Mouse (Mus musculus) layer of hippocampus, adult 6 months (tissue): ENCODE measurements around the gene Metap1. TPM values are rescaled to one million over a fixed set of nuclear protein-coding genes. Genes with fewer than 3 reads are reported as not detected.

ENCODE experiments used
- long read RNA-seq, 2 experiments: library from polyadenylated mRNA; unstranded; transcript quantifications; one replicate each; pipeline ENCODE4 v2.0.0; 2019 to 2020
- microRNA-seq: library from miRNA; unstranded; fragments of <30 nt; microRNA quantifications from one replicate; pipeline ENCODE4 v1.2.0, GENCODE M21; 2020
- polyA plus RNA-seq: library from polyadenylated mRNA; unstranded; fragments of <200 nt; fragmentation: Nextera tagmentation; gene quantifications from 2 replicates; pipeline ENCODE4 v1.2.3, GENCODE M21; 2021

Metap1 gene
- polyA plus RNA-seq: 21.8 and 23.3 TPM in 2 replicates
- long read RNA-seq, experiment 1, transcript Metap1-201 (11 exons, 2,686 nt): major isoform, 33 of 39 reads
- long read RNA-seq, experiment 1, partial matches to known transcripts: 3 of 39 reads
- long read RNA-seq, experiment 1, other reads (novel, unspliced or antisense): 3 of 39 reads
- long read RNA-seq, experiment 2, transcript Metap1-201 (11 exons, 2,686 nt): major isoform, 180 of 205 reads
- long read RNA-seq, experiment 2, partial matches to known transcripts: 14 of 205 reads
- long read RNA-seq, experiment 2, other reads (novel, unspliced or antisense): 11 of 205 reads

GRCm38 (mm10) chr3:138489327-138490033 is at the start of gene Metap1:
TSS of gene Metap1 (minus strand) at chr3:138489515.

DNA sequence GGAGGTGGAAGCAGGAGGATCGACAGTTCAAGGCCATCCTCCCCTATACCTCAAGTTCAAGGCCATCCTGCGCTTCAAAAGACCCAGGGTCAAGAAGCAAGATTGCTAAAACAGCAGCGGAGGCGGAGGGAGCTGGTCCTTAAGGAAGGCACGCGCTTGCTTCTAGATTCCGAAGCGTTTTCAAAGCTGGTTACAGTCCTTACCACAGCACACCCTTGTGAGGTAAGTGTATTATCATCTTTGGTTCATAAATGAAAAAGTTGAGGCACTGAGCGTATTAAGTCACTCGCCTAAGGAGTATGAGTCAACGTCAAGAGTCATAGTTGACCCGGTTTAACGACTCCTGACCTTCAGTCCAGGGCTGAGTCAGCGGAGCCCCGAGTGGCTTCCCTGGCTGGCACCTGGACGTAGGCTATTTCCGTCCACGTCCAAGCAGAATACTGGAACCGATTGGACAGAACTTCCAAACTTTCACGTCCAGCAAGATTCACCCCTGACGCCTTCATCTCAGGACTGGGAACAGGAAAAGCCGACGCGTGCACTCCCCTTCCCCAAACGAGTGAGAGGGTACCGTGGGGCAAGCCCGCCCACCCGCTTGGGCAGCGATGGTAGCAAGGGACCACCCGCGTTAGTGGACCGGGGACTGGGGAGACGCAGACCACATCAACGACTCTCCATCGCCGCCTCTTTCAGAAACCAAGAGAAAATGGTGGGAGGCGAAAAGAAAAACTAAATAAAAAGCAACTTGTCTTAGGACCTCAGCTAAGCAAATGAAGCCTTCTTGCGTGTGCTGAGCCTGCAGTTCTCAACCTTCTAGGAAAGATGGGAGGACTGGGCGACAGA is 37.0 kb upstream of the Metap1 start, which contains the start of gene Eif4e:
Gene Eif4e, plus strand, starts transcription at position 107 of the 843 bp plus-strand sequence.

GRCm38 (mm10) chr3:138442612-138443464 is 46.5 kb downstream of the Metap1 start, which contains the start of gene Adh5:
TSS of gene Adh5 (plus strand) at chr3:138443093.

GRCm38 (mm10) chr3:138415121-138415690 is 74.1 kb downstream of the Metap1 start, which contains the start of gene Adh4:
TSS of gene Adh4 (plus strand) at chr3:138415466.

Small RNA genes lying within 50 kb of the gene (microRNA-seq; reads per million reads assigned to microRNA genes)
- gene Mir1956: not detected

Other genes with a start within 250 kb of the Metap1 start
- 0.30 and 0.70 TPM in 2 replicates for gene Adh1, start 228.5 kb downstream of the Metap1 start, polyA plus RNA-seq
- not detected in 2 replicates for gene Adh6a, start 176.2 kb downstream of the Metap1 start, polyA plus RNA-seq
- not detected in 2 replicates for gene Adh6b, start 147.7 kb downstream of the Metap1 start, polyA plus RNA-seq
- gene Adh4, start 74.0 kb downstream of the Metap1 start, polyA plus RNA-seq: not detected in 2 replicates
- 103 and 110 TPM in 2 replicates for gene Adh5, start 46.4 kb downstream of the Metap1 start, polyA plus RNA-seq
- gene Eif4e, start 36.7 kb upstream of the Metap1 start, polyA plus RNA-seq: 124 and 129 TPM in 2 replicates